Mouse (Mus musculus) Patski (cell line): ENCODE results near the gene Cdkn1b. TPM values are rescaled to one million over a fixed set of nuclear protein-coding genes. Genes with fewer than 3 reads are reported as not detected.

Experiments
- ATAC-seq: fragments of 100-300 bp; one replicate; pipeline ENCODE4 v1.8.0; 2021
- CTCF ChIA-PET: fragments of 350-600 bp; sonication (Branson Sonifier 250); formaldehyde crosslinking; loops from one replicate; lab custom pipeline; 2022; ENCODE audit warnings: inconsistent platforms; lab: Charles Lee
- POLR2A ChIA-PET: fragments of 350-600 bp; sonication (Branson Sonifier 250); formaldehyde crosslinking; loops from one replicate; lab custom pipeline; 2022; ENCODE audit warnings: antibody characterized with exemption, inconsistent platforms; lab: Charles Lee
- DNase-seq: peaks from one replicate; pipeline ENCODE4 v3.0.0-alpha.2; 2011; ENCODE audit warnings: low read depth, low spot score
- H3K27me3 ChIP-seq: fragments of 371-371 bp; one replicate; pipeline ENCODE4 v1.5.1; 2021
- CTCF ChIP-seq: fragments of 100-300 bp; IDR thresholded peaks from one replicate; pipeline ENCODE4 v1.5.1; 2021
- in situ Hi-C: fragments of 300-500 bp; cut with MboI; formaldehyde crosslinking; loops from 3 replicates; pipeline ENCODE4 v1.11.1; 2018; ENCODE audit warnings: low pct_unique_long_range_greater_than_20kb, mixed read lengths
- polyA plus RNA-seq: library from polyadenylated mRNA; unstranded; gene quantifications from one replicate; pipeline ENCODE4 v1.2.3, GENCODE M21; 2021

The Cdkn1b gene
- polyA plus RNA-seq, 1 experiment from 2014 or later: 76.0 TPM

- ChIA-PET POLR2A (no interaction called here), CTCF (interaction anchor here (1.3 kb wide), 1 partner anchor 9 kb away, joined by 3 read pairs; no protein-coding TSS in a partner anchor)
- in situ Hi-C loops: no loop called here
- ATAC-seq (no peak), DNase-seq (no peak)
- TF ChIP-seq CTCF: no peak
- no peaks in the 10 kb centered on the region for H3K27me3 ChIP-seq
Measured at GRCm38 (mm10) chr6:134885515-134885914, 34.7 kb upstream of the Cdkn1b start.

GRCm38 (mm10) chr6:134886475-134886874 is 33.7 kb upstream of the Cdkn1b start:
- no peak for DNase-seq
- ChIA-PET CTCF (interaction anchor here (1.3 to 2.4 kb wide), 2 partner anchors 10 kb away, joined by 4 to 8 read pairs; no protein-coding TSS in a partner anchor), POLR2A (no interaction called here)
- H3K27me3 ChIP-seq: no peaks in the 10 kb centered on the region
- ATAC-seq: no peak
- in situ Hi-C loops: no loop called here
- TF ChIP-seq CTCF: no peak

- ATAC-seq (no peak), DNase-seq (no peak)
- CTCF ChIA-PET: interaction anchor here (1.3 to 2.4 kb wide), 2 partner anchors 10 kb away, joined by 4 to 8 read pairs; no protein-coding TSS in a partner anchor
- in situ Hi-C loops: no loop called here
- no peak for TF ChIP-seq CTCF
- no peaks in the 10 kb centered on the region for H3K27me3 ChIP-seq
- POLR2A ChIA-PET: interaction anchor here (0.6 kb wide), 1 partner anchor 82 kb away, joined by 4 read pairs; no protein-coding TSS in a partner anchor
Measured at GRCm38 (mm10) chr6:134887008-134887407, 33.2 kb upstream of the Cdkn1b start.

GRCm38 (mm10) chr6:134887711-134888449 is 32.3 kb upstream of the Cdkn1b start:
- POLR2A ChIA-PET: interaction anchor here (0.6 kb wide), 1 partner anchor 83 kb away, joined by 4 read pairs; no protein-coding TSS in a partner anchor
- TF ChIP-seq CTCF: no peak
- DNase-seq (no peak), ATAC-seq (no peak)
- in situ Hi-C loops: no loop called here
- H3K27me3 ChIP-seq: no peaks in the 10 kb centered on the region
- CTCF ChIA-PET: interaction anchor here (1.3 to 2.4 kb wide), 2 partner anchors 9 to 11 kb away, joined by 4 to 8 read pairs; no protein-coding TSS in a partner anchor

GRCm38 (mm10) chr6:134888563-134889017 is 31.6 kb upstream of the Cdkn1b start:
- TF ChIP-seq CTCF: no peak
- ChIA-PET POLR2A (no interaction called here), CTCF (interaction anchor here (2.4 kb wide), 1 partner anchor 8 kb away, joined by 8 read pairs; no protein-coding TSS in a partner anchor)
- DNase-seq (no peak), ATAC-seq (no peak)
- no peaks in the 10 kb centered on the region for H3K27me3 ChIP-seq
- in situ Hi-C loops: no loop called here

- ChIA-PET POLR2A (no interaction called here), CTCF (no interaction called here)
- no peaks in the 10 kb centered on the region for H3K27me3 ChIP-seq
- DNase-seq (no peak), ATAC-seq (no peak)
- in situ Hi-C loops: no loop called here
- TF ChIP-seq CTCF: no peak
Measured at GRCm38 (mm10) chr6:134889763-134890162, 30.4 kb upstream of the Cdkn1b start.

GRCm38 (mm10) chr6:134890436-134890835 is 29.8 kb upstream of the Cdkn1b start:
- CTCF ChIA-PET: no interaction called here
- no peak for DNase-seq
- H3K27me3 ChIP-seq: no peaks in the 10 kb centered on the region
- no peak for TF ChIP-seq CTCF
- ATAC-seq: no peak
- in situ Hi-C loops: no loop called here
- POLR2A ChIA-PET: no interaction called here

GRCm38 (mm10) chr6:134896570-134897436 is 23.4 kb upstream of the Cdkn1b start:
- in situ Hi-C loops: no loop called here
- POLR2A ChIA-PET: no interaction called here
- H3K27me3 ChIP-seq: no peaks in the 10 kb centered on the region
- CTCF ChIA-PET: interaction anchor here (1.0 to 2.3 kb wide), 3 partner anchors 9 to 20 kb away, joined by 4 to 8 read pairs (median 4); no protein-coding TSS in a partner anchor
- DNase-seq (no peak), ATAC-seq (no peak)
- TF ChIP-seq CTCF: no peak

- no peak for DNase-seq
- H3K27me3 ChIP-seq: no peaks in the 10 kb centered on the region
- peak; percentile 77 for ATAC-seq
- in situ Hi-C loops: no loop called here
- ChIA-PET POLR2A (interaction anchor here (1.2 to 2.5 kb wide), 2 partner anchors 26 to 31 kb away, joined by 3 to 8 read pairs; no protein-coding TSS in a partner anchor), CTCF (interaction anchor here (1.7 to 2.3 kb wide), 2 partner anchors 10 to 21 kb away, joined by 4 to 8 read pairs; no protein-coding TSS in a partner anchor)
- no peak for TF ChIP-seq CTCF
Measured at GRCm38 (mm10) chr6:134897443-134898094, 22.6 kb upstream of the Cdkn1b start.
